Mouse (Mus musculus): Measurements from ENCODE around the gene Ctnna3. TPM values are rescaled to one million over a fixed set of nuclear protein-coding genes. Genes with fewer than 3 reads are reported as not detected.
"Not testable (repeated sequence)": the region's sequence is repeated elsewhere in the genome, so short reads cannot be mapped to it uniquely, and the experiment has no call there.

Gene Ctnna3
- polyA plus RNA-seq, 1 experiment from 2014 or later, result 0.34 TPM

DNA sequence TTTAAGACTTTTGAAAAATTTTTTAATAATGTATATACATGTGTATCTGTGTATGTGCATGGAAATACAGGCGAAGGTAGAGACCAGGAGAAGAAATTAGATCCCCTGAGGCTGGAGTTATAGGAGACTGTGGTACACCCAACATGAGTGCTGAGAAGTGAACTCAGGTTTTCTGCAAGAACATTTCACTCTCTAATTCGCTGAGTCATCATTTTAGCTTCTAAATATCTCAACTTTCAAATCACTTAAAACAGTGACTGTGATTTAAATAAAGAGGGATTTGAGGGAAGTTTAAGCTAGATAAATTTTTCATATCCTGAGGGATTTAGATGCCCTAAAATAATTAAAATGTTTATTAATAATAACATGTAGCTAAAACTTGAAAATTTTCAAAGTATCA is 1241.6 kb downstream of the Ctnna3 start:
- H3K27me3 ChIP-seq, result no peaks in the 10 kb centered on the region
- H3K9me3 ChIP-seq, result no peaks in the 10 kb centered on the region
- WGBS, result 81% methylated on average over 2 of the region's 2 CpGs
- no peak overlapping the region for H3K27ac ChIP-seq
- H3K4me2 ChIP-seq, result no peak overlapping the region
- H3K4me3 ChIP-seq (replicated peaks), result no peak overlapping the region
- H3K9ac ChIP-seq, result no peak overlapping the region
- ATAC-seq (ENCODE audit: low FRiP score), result no peak
- H3K36me3 ChIP-seq (replicated peaks), result no peaks in the 10 kb centered on the region
- no peaks in the 10 kb centered on the region; the same call in 1 of the 2 replicates for H3K4me1 ChIP-seq

DNA sequence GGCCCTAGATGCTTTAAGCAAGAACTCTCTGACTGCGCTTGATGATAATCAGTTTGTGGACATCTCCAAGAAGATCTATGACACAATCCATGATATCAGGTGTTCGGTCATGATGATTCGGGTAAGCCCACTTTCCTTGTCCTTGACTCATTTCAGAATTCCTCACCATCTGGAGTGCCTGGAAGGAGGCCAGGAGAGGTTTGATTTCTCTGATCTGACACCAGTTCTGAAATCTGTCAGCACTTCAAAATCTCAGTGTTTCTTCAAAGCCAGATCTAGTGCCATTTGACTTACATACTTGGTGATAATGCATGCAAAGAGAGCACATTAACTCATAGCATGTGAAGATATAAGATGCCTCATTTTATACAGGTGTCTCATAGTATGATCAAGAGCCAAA is 1245.9 kb downstream of the Ctnna3 start:
- no peak for ATAC-seq (ENCODE audit: low FRiP score)
- Histone ChIP-seq H3K27ac (no peak overlapping the region), H3K4me2 (no peak overlapping the region), H3K9me3 (no peaks in the 10 kb centered on the region), H3K4me3 (replicated peaks) (no peak overlapping the region), H3K9ac (no peak overlapping the region), H3K27me3 (no peaks in the 10 kb centered on the region), H3K36me3 (replicated peaks) (no peaks in the 10 kb centered on the region), H3K4me1 (no peaks in the 10 kb centered on the region)
- WGBS, result 95% methylated on average over 3 of the region's 3 CpGs

DNA sequence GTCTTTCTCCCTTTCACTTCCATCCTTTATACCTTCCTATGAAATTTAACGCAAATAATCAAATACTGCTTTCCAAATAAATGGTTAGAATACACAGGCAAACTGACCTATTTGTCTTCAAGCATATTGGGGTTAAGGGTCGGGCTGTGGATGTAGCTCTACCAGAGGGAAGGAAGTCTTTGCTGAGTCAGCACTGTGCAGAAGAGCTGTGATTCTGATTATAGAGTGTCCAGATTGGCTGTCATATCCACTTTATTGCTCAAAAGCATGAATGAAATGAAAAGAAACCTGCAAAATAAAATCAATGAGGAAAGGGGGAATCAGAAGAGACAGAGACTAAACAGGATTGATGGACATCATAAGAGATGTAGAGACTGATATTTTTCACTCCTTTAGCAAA is 1280.1 kb downstream of the Ctnna3 start:
- Histone ChIP-seq H3K27me3 (no peaks in the 10 kb centered on the region), H3K4me1 (no peaks in the 10 kb centered on the region), H3K27ac (no peak overlapping the region), H3K36me3 (replicated peaks) (no peaks in the 10 kb centered on the region), H3K9me3 (no peaks in the 10 kb centered on the region), H3K9ac (no peak overlapping the region), H3K4me2 (no peak overlapping the region), H3K4me3 (replicated peaks) (no peak overlapping the region)
- ATAC-seq (ENCODE audit: low FRiP score), result no peak
- WGBS, result 85% methylated on average over 2 of the region's 2 CpGs

DNA sequence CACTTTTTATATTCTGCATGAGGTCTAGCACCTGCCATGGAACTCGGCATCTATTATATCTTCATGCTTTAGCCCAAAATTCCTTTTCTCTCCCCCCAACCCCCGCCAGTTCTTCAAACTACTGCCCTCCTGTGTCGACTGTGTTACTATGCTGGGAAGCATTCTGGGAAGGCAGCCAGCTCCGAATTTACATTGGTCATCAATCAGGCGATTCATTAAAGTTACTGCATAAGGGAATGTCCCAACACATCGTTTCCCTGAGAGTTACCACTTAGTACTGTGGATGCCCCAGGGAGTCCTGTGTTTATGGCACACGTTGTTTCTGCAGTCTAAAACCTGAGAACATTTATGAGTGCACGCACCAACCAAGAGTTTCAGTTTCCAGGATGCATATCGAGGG is 1288.1 kb downstream of the Ctnna3 start:
- no peak overlapping the region for H3K4me2 ChIP-seq
- no peaks in the 10 kb centered on the region for H3K9me3 ChIP-seq
- H3K36me3 ChIP-seq (replicated peaks), result no peaks in the 10 kb centered on the region
- H3K27me3 ChIP-seq, result no peaks in the 10 kb centered on the region
- no peak for ATAC-seq (ENCODE audit: low FRiP score)
- no peak overlapping the region for H3K4me3 ChIP-seq (replicated peaks)
- 80% methylated on average over 9 of the region's 9 CpGs for WGBS
- no peak overlapping the region for H3K9ac ChIP-seq
- no peaks in the 10 kb centered on the region for H3K4me1 ChIP-seq
- H3K27ac ChIP-seq, result no peak overlapping the region

DNA sequence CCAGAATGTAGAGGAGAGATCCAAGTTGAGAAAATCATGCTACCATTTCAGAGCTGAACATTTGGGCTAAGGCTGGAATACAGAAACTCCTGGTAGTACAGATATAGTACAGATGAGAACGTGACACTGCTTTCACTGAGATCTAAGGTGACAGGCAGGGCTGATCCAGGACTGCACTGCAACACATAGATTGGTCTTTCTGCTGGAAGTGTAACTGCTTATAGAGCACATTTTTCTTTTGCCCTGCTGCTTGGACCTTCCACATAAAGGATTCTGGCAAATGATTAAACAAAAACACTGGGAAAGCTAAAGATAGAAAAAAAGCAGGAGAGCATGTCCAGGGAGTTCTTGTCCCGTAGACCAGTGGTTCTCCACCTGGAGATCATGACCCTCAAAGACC is 1305.8 kb downstream of the Ctnna3 start:
- no peak for ATAC-seq (ENCODE audit: low FRiP score)
- Histone ChIP-seq H3K9ac (no peak overlapping the region), H3K36me3 (replicated peaks) (no peaks in the 10 kb centered on the region), H3K9me3 (no peaks in the 10 kb centered on the region), H3K4me3 (replicated peaks) (no peak overlapping the region), H3K4me1 (no peaks in the 10 kb centered on the region), H3K4me2 (no peak overlapping the region), H3K27ac (no peak overlapping the region), H3K27me3 (no peaks in the 10 kb centered on the region)
- WGBS, result 84% methylated on average over 2 of the region's 2 CpGs

DNA sequence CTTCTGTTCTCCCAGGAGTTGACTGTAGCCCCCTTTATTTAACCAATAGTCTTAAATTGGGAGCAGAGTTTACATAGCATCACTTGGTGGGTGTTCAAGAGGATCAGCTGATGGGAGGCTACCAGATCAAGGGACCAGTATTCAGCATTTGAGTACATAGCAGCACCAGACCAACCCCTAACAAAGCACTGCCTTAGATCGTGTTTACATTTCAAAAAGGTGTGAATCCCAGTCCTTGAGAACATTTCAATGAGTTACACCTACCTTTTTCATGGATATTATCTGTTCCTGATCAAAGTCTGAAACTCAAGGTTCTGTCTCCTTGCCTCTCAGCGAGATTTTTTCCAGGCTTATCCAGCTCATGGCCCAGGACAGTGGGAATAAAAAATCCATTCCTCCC is 1306.7 kb downstream of the Ctnna3 start:
- 44% methylated on average over 2 of the region's 2 CpGs for WGBS
- Histone ChIP-seq H3K9me3 (no peaks in the 10 kb centered on the region), H3K4me3 (replicated peaks) (no peak overlapping the region), H3K27me3 (no peaks in the 10 kb centered on the region), H3K4me1 (no peaks in the 10 kb centered on the region), H3K27ac (no peak overlapping the region), H3K4me2 (no peak overlapping the region), H3K36me3 (replicated peaks) (no peaks in the 10 kb centered on the region), H3K9ac (no peak overlapping the region)
- ATAC-seq (ENCODE audit: low FRiP score), result no peak

DNA sequence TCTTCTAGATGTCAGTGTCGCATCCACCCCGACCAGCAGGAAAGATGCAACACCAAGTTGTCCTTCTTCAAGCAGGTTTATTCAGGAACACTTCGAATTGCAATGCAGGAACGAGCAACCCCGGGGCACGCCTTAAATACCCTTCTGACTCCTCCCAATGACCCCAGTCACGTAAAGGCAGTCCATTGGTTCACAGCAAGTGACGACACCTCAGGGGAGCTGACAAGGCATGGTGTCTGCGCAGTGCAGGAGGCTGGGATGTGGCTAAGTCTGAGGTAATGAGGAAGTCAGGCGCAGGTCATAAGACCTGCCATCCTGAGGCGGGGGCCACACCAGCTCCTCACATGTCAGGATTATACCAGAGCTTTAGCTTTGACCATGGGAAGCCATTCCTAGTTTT is 1311.8 kb downstream of the Ctnna3 start:
- not testable (repeated sequence) for H3K9me3 ChIP-seq; ATAC-seq (ENCODE audit: low FRiP score); H3K36me3 ChIP-seq (replicated peaks); H3K27me3 ChIP-seq; H3K4me1 ChIP-seq; H3K4me3 ChIP-seq (replicated peaks); H3K9ac ChIP-seq; H3K27ac ChIP-seq; H3K4me2 ChIP-seq
- WGBS, result 90% methylated on average over 11 of the region's 11 CpGs

DNA sequence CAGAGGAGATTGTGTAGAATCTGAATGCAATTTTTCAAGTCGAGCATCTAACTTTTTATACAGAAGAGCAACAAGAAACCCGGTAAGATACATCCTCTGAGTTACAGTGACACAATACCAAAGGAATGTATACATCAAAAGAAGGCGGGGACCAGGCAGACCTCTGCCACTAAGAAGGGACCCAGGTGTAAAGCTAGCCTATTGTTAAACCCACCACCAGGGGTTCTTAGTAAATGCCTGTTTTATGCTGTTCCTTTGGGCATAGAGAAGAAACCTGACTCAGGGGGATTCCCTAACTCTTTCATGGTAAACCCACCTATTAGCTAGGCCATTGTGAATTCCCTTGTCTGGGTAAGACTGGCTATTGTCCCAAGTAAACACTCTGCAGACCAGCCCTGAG is 1314.2 kb downstream of the Ctnna3 start:
- H3K27ac ChIP-seq; H3K9me3 ChIP-seq; H3K36me3 ChIP-seq (replicated peaks); ATAC-seq (ENCODE audit: low FRiP score); H3K9ac ChIP-seq; H3K4me2 ChIP-seq; H3K4me3 ChIP-seq (replicated peaks); H3K27me3 ChIP-seq; H3K4me1 ChIP-seq: not testable (repeated sequence)
- WGBS, result 12% methylated on average over 3 of the region's 3 CpGs

DNA sequence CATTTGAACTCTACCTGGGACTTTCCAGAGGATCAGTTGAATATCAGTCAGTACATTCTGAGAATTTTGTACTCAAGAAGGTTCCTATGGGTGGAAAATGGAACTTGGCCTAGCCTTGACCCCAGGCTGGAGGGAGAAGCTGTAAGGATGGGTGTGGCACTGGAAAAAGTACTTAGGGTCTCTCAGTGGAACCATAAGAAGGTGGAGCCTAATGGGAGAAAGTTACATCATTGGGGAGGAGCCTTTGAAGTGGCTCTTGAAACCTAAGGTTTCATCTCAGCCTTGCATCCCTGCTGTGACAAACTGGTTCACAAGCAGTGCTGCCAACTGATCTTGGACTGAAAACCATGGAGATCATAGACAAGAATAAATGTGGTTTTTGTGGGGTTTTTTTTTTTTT is 1318.8 kb downstream of the Ctnna3 start:
- Histone ChIP-seq H3K4me3 (replicated peaks) (no peak overlapping the region), H3K9me3 (no peaks in the 10 kb centered on the region), H3K27ac (no peak overlapping the region), H3K4me1 (no peaks in the 10 kb centered on the region), H3K9ac (no peak overlapping the region), H3K36me3 (replicated peaks) (no peaks in the 10 kb centered on the region), H3K4me2 (no peak overlapping the region), H3K27me3 (no peaks in the 10 kb centered on the region)
- no peak for ATAC-seq (ENCODE audit: low FRiP score)

DNA sequence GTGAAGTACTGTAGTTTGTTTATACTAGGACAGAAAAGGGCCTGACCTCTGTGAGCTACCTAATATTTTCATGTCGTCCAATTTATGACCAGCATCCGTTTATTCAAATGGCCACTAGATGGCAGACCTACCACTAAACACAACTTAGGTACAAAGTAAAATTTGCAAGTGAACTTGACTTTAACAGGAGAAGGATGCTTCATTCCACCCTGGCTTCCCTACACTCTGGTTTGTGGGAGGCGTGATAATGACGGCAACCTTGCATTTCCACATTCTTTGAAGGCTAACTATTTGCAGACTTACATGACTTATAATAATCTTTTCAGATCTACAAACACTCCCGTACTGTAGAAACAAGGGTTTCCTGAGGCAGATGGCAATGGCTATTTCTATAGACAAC is 1320.9 kb downstream of the Ctnna3 start:
- H3K27me3 ChIP-seq, result no peaks in the 10 kb centered on the region
- H3K9me3 ChIP-seq, result no peaks in the 10 kb centered on the region
- H3K36me3 ChIP-seq (replicated peaks), result no peaks in the 10 kb centered on the region
- H3K4me2 ChIP-seq, result no peak overlapping the region
- WGBS, result 49% methylated on average over 5 of the region's 5 CpGs
- H3K9ac ChIP-seq, result no peak overlapping the region
- no peak overlapping the region for H3K27ac ChIP-seq
- H3K4me1 ChIP-seq, result no peaks in the 10 kb centered on the region
- ATAC-seq (ENCODE audit: low FRiP score), result no peak
- no peak overlapping the region for H3K4me3 ChIP-seq (replicated peaks)

DNA sequence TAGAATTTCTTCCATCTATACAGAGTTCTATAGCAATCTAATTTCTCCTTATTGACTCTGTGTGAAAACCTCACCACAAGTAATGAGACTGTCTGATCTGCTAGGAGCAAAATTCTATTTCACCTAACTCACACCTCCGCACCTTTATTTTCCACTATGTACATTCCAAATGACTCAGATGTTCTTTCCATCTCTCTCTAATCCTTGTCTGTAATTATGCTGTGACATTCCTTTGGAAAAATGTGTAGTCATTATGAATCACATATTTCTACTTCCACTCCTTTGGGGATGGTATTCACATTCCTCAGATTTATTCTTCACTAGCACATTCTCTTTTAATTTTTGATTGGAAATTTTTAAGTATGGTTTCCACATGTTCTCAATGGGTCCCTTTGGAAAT is 1406.4 kb downstream of the Ctnna3 start:
- Histone ChIP-seq H3K27me3 (no peaks in the 10 kb centered on the region), H3K36me3 (replicated peaks) (no peaks in the 10 kb centered on the region), H3K9me3 (no peaks in the 10 kb centered on the region), H3K9ac (no peak overlapping the region), H3K4me1 (no peaks in the 10 kb centered on the region), H3K4me3 (replicated peaks) (no peak overlapping the region), H3K27ac (no peak overlapping the region), H3K4me2 (no peak overlapping the region)
- WGBS, result 90% methylated on average over 1 of the region's 1 CpGs
- ATAC-seq (ENCODE audit: low FRiP score), result no peak

DNA sequence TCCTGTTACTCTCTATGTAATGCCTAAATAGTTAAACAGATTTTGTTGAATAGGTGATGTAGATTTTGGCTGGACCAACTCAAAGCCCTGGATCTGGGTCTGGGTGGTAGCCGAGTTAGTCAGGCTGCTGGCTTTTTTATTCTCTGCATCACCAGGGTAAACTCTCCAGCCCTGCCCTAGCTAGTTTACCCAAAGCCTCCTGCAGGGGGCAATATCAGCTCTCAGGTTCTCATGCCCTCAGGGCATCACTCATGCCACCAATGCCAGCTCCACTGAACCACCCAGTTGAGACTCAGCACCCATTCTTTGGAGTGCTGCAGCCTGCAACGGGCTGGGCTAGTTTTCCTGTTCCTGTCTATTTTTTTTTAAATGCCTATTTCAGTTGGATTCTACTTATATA is 1431.5 kb downstream of the Ctnna3 start:
- no peak overlapping the region for H3K9ac ChIP-seq
- H3K9me3 ChIP-seq, result no peaks in the 10 kb centered on the region
- no peaks in the 10 kb centered on the region for H3K4me1 ChIP-seq
- no peak overlapping the region for H3K4me2 ChIP-seq
- no peak overlapping the region for H3K27ac ChIP-seq
- H3K36me3 ChIP-seq (replicated peaks), result no peaks in the 10 kb centered on the region
- H3K27me3 ChIP-seq, result no peaks in the 10 kb centered on the region
- WGBS, result 87% methylated on average over 2 of the region's 2 CpGs
- ATAC-seq (ENCODE audit: low FRiP score), result no peak
- no peak overlapping the region for H3K4me3 ChIP-seq (replicated peaks)

DNA sequence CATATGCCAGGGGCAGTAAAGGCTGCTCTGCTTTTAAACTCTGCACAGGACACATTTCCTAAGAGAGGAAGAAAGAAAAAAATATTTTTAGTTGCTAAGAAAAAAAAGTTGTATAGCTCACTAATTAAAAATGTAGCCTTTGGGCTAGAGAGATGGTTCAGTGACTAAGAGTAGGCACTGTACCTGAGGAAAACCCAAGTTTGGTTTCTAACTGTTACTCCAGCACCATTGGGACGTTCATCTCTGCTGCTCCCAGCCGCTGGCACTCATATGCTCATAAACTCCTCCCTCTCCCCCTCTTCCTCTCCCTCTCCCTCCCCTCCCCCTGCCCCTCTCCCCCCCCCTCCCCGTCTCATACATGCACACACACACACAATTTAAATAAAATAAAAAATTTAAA is 1441.0 kb downstream of the Ctnna3 start:
- Histone ChIP-seq H3K4me2 (no peak overlapping the region), H3K27me3 (no peaks in the 10 kb centered on the region), H3K9ac (no peak overlapping the region), H3K27ac (no peak overlapping the region), H3K9me3 (no peaks in the 10 kb centered on the region), H3K4me1 (no peaks in the 10 kb centered on the region), H3K4me3 (replicated peaks) (no peak overlapping the region), H3K36me3 (replicated peaks) (no peaks in the 10 kb centered on the region)
- no peak for ATAC-seq (ENCODE audit: low FRiP score)
- WGBS, result 67% methylated on average over 3 of the region's 3 CpGs

DNA sequence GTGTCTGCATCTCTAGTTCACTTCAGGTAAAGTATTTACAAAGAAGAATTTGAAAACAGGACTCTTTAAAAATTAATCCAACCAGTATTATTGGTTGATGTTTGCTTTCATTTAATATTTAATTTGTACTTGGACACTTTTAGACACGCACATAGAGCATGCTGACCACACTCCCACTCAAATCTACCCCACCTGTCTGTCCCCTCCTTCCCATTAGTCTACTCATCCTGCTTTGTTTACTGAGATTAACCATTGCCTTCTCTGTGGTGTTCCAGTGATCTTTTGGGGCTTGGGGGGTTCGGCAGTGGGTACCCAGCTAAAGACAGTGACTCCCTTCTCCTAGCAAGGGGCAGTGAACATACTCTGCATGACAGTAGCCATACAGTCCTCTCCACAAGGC is 1446.6 kb downstream of the Ctnna3 start:
- ATAC-seq (ENCODE audit: low FRiP score), result no peak
- 66% methylated on average over 2 of the region's 2 CpGs for WGBS

More for the DNA sequence above, 1446.6 kb downstream of the Ctnna3 start:
- Histone ChIP-seq H3K27me3 (no peaks in the 10 kb centered on the region), H3K4me3 (replicated peaks) (no peak overlapping the region), H3K36me3 (replicated peaks) (no peaks in the 10 kb centered on the region), H3K9ac (no peak overlapping the region), H3K4me2 (no peak overlapping the region), H3K27ac (no peak overlapping the region), H3K4me1 (no peaks in the 10 kb centered on the region), H3K9me3 (no peaks in the 10 kb centered on the region)

Measured in forebrain, embryonic 12.5 days (tissue).